Comparison of ENCODE assay signal across 7 mouse cellular contexts in the genomic region with DNA sequence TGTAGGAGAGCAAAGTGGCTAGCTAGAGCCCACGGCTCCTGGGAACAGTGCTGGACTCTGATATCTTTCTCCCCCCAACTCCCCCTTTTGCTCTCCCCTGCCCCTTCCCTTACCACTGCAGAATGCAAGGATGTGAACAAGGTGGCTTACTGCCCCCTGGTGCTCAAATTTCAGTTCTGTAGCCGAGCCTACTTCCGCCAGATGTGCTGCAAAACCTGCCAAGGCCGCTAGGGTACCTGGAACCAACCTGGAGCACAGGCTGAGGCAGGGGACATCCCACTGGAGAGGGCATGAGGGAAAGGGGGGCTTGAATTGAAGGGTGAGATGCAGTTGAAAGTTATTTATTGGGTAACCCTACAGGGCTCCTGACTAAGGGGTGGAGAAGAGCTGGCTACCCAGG. TPM values are rescaled to one million over a fixed set of nuclear protein-coding genes. Genes with fewer than 3 reads are reported as not detected.
DNase-seq lines count a peak whose midpoint lies in the region; ATAC-seq and TF ChIP-seq lines count a peak whose summit lies in the region.

No protein-coding gene starts in this region.

- H3K27ac ChIP-seq in kidney, adult 2 months (ENCODE audit: insufficient read depth, low read depth, low read length): no peak overlapping the region
- no peak overlapping the region for H3K27ac ChIP-seq in kidney, embryonic 16.5 days (ENCODE audit: low read length)
- H3K27ac ChIP-seq in kidney, postnatal 0 days: no peak overlapping the region

- DNase-seq in kidney, adult 2 months: peak; percentile 20
- DNase-seq in G1E (ENCODE audit: low spot score): peak; percentile 36
- DNase-seq in c-Kit-positive CD71-positive TER-119-negative erythroid progenitor cells, embryonic 14.5 days (ENCODE audit: low read depth): peak; percentile 43
- DNase-seq in kidney, postnatal 0 days (ENCODE audit: low spot score): peak; percentile 62
- DNase-seq in yolk sac, embryonic 10.5 days (ENCODE audit: low spot score): peak; percentile 11

- TF ChIP-seq POLR2A in kidney, adult 2 months (IDR thresholded peaks at IDR 0.05; ENCODE audit: low read depth, low read length): no peak

- no peak for ATAC-seq in kidney, embryonic 16.5 days (ENCODE audit: low FRiP score, low TSS enrichment)
- ATAC-seq in G1E (ENCODE audit: extremely low read depth, insufficient number of reproducible peaks, low FRiP score, poor library complexity, severe bottlenecking): no peak
- ATAC-seq in kidney, postnatal 0 days (replicated peaks; ENCODE audit: low FRiP score, low read depth): 0 out of 2 replicates have a peak, but pooled peaks have one; percentile 34
- ATAC-seq in megakaryocyte-erythroid progenitor cell, adult 5-6 weeks (replicated peaks; ENCODE audit: low FRiP score, low TSS enrichment, poor library complexity, severe bottlenecking): peak; percentile 84

- no peak overlapping the region for H3K4me2 ChIP-seq in kidney, embryonic 16.5 days (replicated peaks; ENCODE audit: low read depth, low read length)
- no peak overlapping the region for H3K4me2 ChIP-seq in kidney, postnatal 0 days (ENCODE audit: low read length)

- no peaks in the 10 kb centered on the region for H3K4me1 ChIP-seq in kidney, adult 2 months (ENCODE audit: control insufficient read depth, insufficient read depth, low read length)
- H3K4me1 ChIP-seq in kidney, embryonic 16.5 days (ENCODE audit: insufficient read depth, low read length): no peaks in the 10 kb centered on the region
- H3K4me1 ChIP-seq in G1E (ENCODE audit: insufficient read depth, low read depth, low read length): peaks cover 5% of the 10 kb centered on the region; the same call in 1 of the 2 replicates
- H3K4me1 ChIP-seq in kidney, postnatal 0 days (replicated peaks; ENCODE audit: insufficient read depth, low read length): no peaks in the 10 kb centered on the region

- H3K27me3 ChIP-seq in kidney, adult 2 months (replicated peaks; ENCODE audit: control insufficient read depth, insufficient read depth, low read length): no peaks in the 10 kb centered on the region
- no peaks in the 10 kb centered on the region for H3K27me3 ChIP-seq in kidney, embryonic 16.5 days (ENCODE audit: insufficient read depth, low read length)
- peaks cover 15% of the 10 kb centered on the region for H3K27me3 ChIP-seq in G1E (ENCODE audit: insufficient read depth, low read length)
- no peaks in the 10 kb centered on the region for H3K27me3 ChIP-seq in kidney, postnatal 0 days (ENCODE audit: insufficient read depth, low read length)

- H3K9ac ChIP-seq in kidney, embryonic 16.5 days (replicated peaks; ENCODE audit: low read length): no peak overlapping the region
- no peak overlapping the region for H3K9ac ChIP-seq in kidney, postnatal 0 days (ENCODE audit: low read depth, low read length)

- H3K4me3 ChIP-seq in kidney, adult 2 months (ENCODE audit: insufficient read depth, low read depth, low read length): no peak overlapping the region
- no peak overlapping the region for H3K4me3 ChIP-seq in kidney, embryonic 16.5 days (ENCODE audit: low read length)
- no peak overlapping the region for H3K4me3 ChIP-seq in G1E (ENCODE audit: low read depth, low read length)
- H3K4me3 ChIP-seq in kidney, postnatal 0 days (replicated peaks; ENCODE audit: low read depth, low read length): no peak overlapping the region

- peak; percentile 55 for TF ChIP-seq CTCF in kidney, adult 2 months (conservative IDR thresholded peaks at IDR 0.05; ENCODE audit: insufficient read depth, insufficient read length, low read depth, low read length)
- peak; percentile 57 for TF ChIP-seq CTCF in G1E (IDR thresholded peaks at IDR 0.05; ENCODE audit: low read depth, low read length)
- TF ChIP-seq CTCF in kidney, postnatal 0 days (IDR thresholded peaks at IDR 0.05; ENCODE audit: low read depth): peak; percentile 80

- H3K9me3 ChIP-seq in kidney, embryonic 16.5 days (ENCODE audit: low read length): no peaks in the 10 kb centered on the region
- H3K9me3 ChIP-seq in G1E (replicated peaks): no peaks in the 10 kb centered on the region
- no peaks in the 10 kb centered on the region for H3K9me3 ChIP-seq in kidney, postnatal 0 days (replicated peaks; ENCODE audit: low read length)

- WGBS in kidney, adult 2 months: 62% methylated on average over 4 of the region's 4 CpGs
- WGBS in kidney, embryonic 16.5 days: 55% methylated on average over 4 of the region's 4 CpGs
- WGBS in kidney, postnatal 0 days: 49% methylated on average over 4 of the region's 4 CpGs

- H3K36me3 ChIP-seq in kidney, adult 2 months (ENCODE audit: control insufficient read depth, insufficient read depth, low read length): no peaks in the 10 kb centered on the region
- peaks cover 23% of the 10 kb centered on the region; the same call in 1 of the 2 replicates for H3K36me3 ChIP-seq in kidney, embryonic 16.5 days (ENCODE audit: insufficient read depth, low read length)
- peaks cover 8% of the 10 kb centered on the region for H3K36me3 ChIP-seq in G1E (replicated peaks)
- H3K36me3 ChIP-seq in kidney, postnatal 0 days (ENCODE audit: insufficient read depth, low read length): peaks cover 17% of the 10 kb centered on the region; the same call in 1 of the 2 replicates

RNA-seq across cellular contexts. Expression of gene Myo1f, which starts 2.5 kb away (rescaled TPM):
- polyA plus RNA-seq in kidney, adult 2 months (2012; rRNA removed): 1.5 and 2.7 TPM in 2 replicates
- polyA plus RNA-seq in kidney, embryonic 16.5 days (2015; fragmentation: Nextera tagmentation; extraction: Ambion mirVana): 2.1 and 2.7 TPM in 2 replicates
- total RNA-seq in G1E (2014; fragmentation: Nextera tagmentation): 0.44 and 0.90 TPM in 2 replicates
- total RNA-seq in G1E (2017): 2.1 and 2.8 TPM in 2 replicates
- 0.17 and 0.19 TPM in 2 replicates for polyA plus RNA-seq in G1E (2012)
- 1.4 and 1.5 TPM in 2 replicates for polyA plus RNA-seq in kidney, postnatal 0 days (2015; fragmentation: Nextera tagmentation; extraction: Ambion mirVana)
- total RNA-seq in megakaryocyte-erythroid progenitor cell, adult 5-6 weeks (2014; fragmentation: Nextera tagmentation): 1.0 and 6.1 TPM in 2 replicates
- total RNA-seq in megakaryocyte-erythroid progenitor cell, adult 5-6 weeks (2017): 5.6 and 20.0 TPM in 2 replicates

RNA-seq across cellular contexts. Expression of gene Adamts10, which starts 29.0 kb away (rescaled TPM):
- 31.4 and 37.9 TPM in 2 replicates for polyA plus RNA-seq in kidney, adult 2 months (2012; rRNA removed)
- polyA plus RNA-seq in kidney, embryonic 16.5 days (2015; fragmentation: Nextera tagmentation; extraction: Ambion mirVana): 73.5 and 81.7 TPM in 2 replicates
- total RNA-seq in G1E (2014; fragmentation: Nextera tagmentation) (2.0 and 4.5 TPM in 2 replicates), G1E (2017) (3.4 and 4.0 TPM in 2 replicates)
- 2.8 and 3.5 TPM in 2 replicates for polyA plus RNA-seq in G1E (2012)
- 28.3 and 32.1 TPM in 2 replicates for polyA plus RNA-seq in kidney, postnatal 0 days (2015; fragmentation: Nextera tagmentation; extraction: Ambion mirVana)
- 13.2 and 22.8 TPM in 2 replicates for total RNA-seq in megakaryocyte-erythroid progenitor cell, adult 5-6 weeks (2014; fragmentation: Nextera tagmentation)
- 5.4 and 6.6 TPM in 2 replicates for total RNA-seq in megakaryocyte-erythroid progenitor cell, adult 5-6 weeks (2017)

Comparison
In these comparisons a context has a peak if more than half of its experiments do, and no peak if none do; other contexts are left out.
1. ATAC-seq: peak in kidney, postnatal 0 days (single experiment) and megakaryocyte-erythroid progenitor cell, adult 5-6 weeks (single experiment); none in kidney, embryonic 16.5 days (single experiment) and G1E (single experiment).
2. DNase-seq: peak in every context shown above with its lines; median percentile 62 in kidney, postnatal 0 days; 43 in c-Kit-positive CD71-positive TER-119-negative erythroid progenitor cells, embryonic 14.5 days; 36 in G1E; 20 in kidney, adult 2 months; 11 in yolk sac, embryonic 10.5 days.
3. Peak in every context shown above with its lines, with median percentiles within 50 percentile points of each other: CTCF ChIP-seq.